Mouse (Mus musculus) spleen, adult 2 months (tissue): Measurements from ENCODE around the gene Zfp3.

Experiments
- CTCF ChIP-seq: fragments of 200-500 bp; IDR thresholded peaks from 2 replicates; pipeline ENCODE4 v1.5.1; 2011; ENCODE audit warnings: mild to moderate bottlenecking, inconsistent platforms; ENCODE audit not compliant: insufficient read depth, insufficient read length, insufficient replicate concordance; ENCODE audit errors: extremely low read depth
- POLR2A ChIP-seq: fragments of 200-500 bp; IDR thresholded peaks from 2 replicates; pipeline ENCODE4 v1.6.1; 2011; ENCODE audit warnings: low read depth, low read length, inconsistent platforms

- TF ChIP-seq POLR2A (peak; percentile 30; the same call in 1 of the 2 replicates), CTCF (no peak)
Measured at GRCm38 (mm10) chr11:70763936-70764808, at the start of gene Zfp3.
